Mouse (Mus musculus) left cerebral cortex, adult 8-10 months (tissue): Measurements from ENCODE around the gene Map3k11. TPM values are rescaled to one million over a fixed set of nuclear protein-coding genes. Genes with fewer than 3 reads are reported as not detected.

Source experiments
- DNase-seq, 2 experiments: peaks; one replicate each; pipeline ENCODE4 v3.0.0; 2022; ENCODE audit warnings: low spot score in 2 of 2
- total RNA-seq, 4 experiments: library from RNA; stranded (reverse); gene quantifications; 2 replicates each; pipeline ENCODE4 v1.2.4; 2022

The Map3k11 gene
- 10 to 100 TPM; 19.0 to 20.2 (median 19.7) TPM for total RNA-seq

GRCm38 (mm10) chr19:5688200-5689087 is at the start of gene Map3k11, which contains the start of gene Pcnx3:
TSS of gene Map3k11 (plus strand) at chr19:5688742.
TSS of gene Pcnx3 (minus strand) at chr19:5688908.
- peak; percentile 92 to 98 for DNase-seq

- DNase-seq: no peak
These were observed 48.2 kb upstream of the Map3k11 start for GRCm38 (mm10) chr19:5640339-5640738.

GRCm38 (mm10) chr19:5641021-5641420 is 47.5 kb upstream of the Map3k11 start:
- DNase-seq: no peak

- DNase-seq: no peak
These were observed 46.9 kb upstream of the Map3k11 start for GRCm38 (mm10) chr19:5641641-5642040.

- no peak for DNase-seq
These were observed 43.3 kb upstream of the Map3k11 start for GRCm38 (mm10) chr19:5645280-5645679.

GRCm38 (mm10) chr19:5646731-5647330 is 41.7 kb upstream of the Map3k11 start:
- DNase-seq: no peak

GRCm38 (mm10) chr19:5647791-5648190 is 40.8 kb upstream of the Map3k11 start:
- DNase-seq: no peak

- peak; percentile 62 to 71 for DNase-seq
These were observed 39.9 kb upstream of the Map3k11 start for GRCm38 (mm10) chr19:5648401-5649297.

GRCm38 (mm10) chr19:5649298-5649741 is 39.2 kb upstream of the Map3k11 start:
- DNase-seq: no peak

GRCm38 (mm10) chr19:5651502-5652274 is 36.9 kb upstream of the Map3k11 start:
- no peak for DNase-seq

- DNase-seq: no peak
These were observed 36.0 kb upstream of the Map3k11 start for GRCm38 (mm10) chr19:5652570-5652969.

GRCm38 (mm10) chr19:5653969-5654719 is 34.4 kb upstream of the Map3k11 start:
- no peak for DNase-seq

GRCm38 (mm10) chr19:5654720-5655298 is 33.7 kb upstream of the Map3k11 start:
- DNase-seq: no peak

- DNase-seq: no peak
These were observed 27.4 kb upstream of the Map3k11 start for GRCm38 (mm10) chr19:5660942-5661751.

- DNase-seq: no peak
These were observed 26.2 kb upstream of the Map3k11 start for GRCm38 (mm10) chr19:5662310-5662709.

GRCm38 (mm10) chr19:5662981-5663913 is 25.3 kb upstream of the Map3k11 start, which contains the start of gene Sipa1:
TSS of gene Sipa1 (minus strand) at chr19:5663707.
- peak; percentile 52 to 64 for DNase-seq

- no peak for DNase-seq
These were observed 23.8 kb upstream of the Map3k11 start for GRCm38 (mm10) chr19:5664669-5665257.
